Mouse (Mus musculus) neural tube, embryonic 14.5 days (tissue): ENCODE data around the gene Rhof. TPM values are rescaled to one million over a fixed set of nuclear protein-coding genes. Genes with fewer than 3 reads are reported as not detected.

Experiments used
- ATAC-seq: fragments of 200-750 bp; cut with Nextera tagmentation; 2 replicates; pipeline ENCODE4 v1.8.0; 2017; ENCODE audit warnings: low read depth, mild to moderate bottlenecking, moderate TSS enrichment, moderate library complexity
- H3K27ac ChIP-seq: fragments of 300-500 bp; sonication (generic); 2 replicates; pipeline ENCODE4 v1.5.1; 2014; ENCODE audit warnings: low read depth, mild to moderate bottlenecking, control low read depth, low read length, moderate library complexity, mixed read lengths
- H3K27me3 ChIP-seq: fragments of 300-500 bp; sonication (generic); 2 replicates; pipeline ENCODE4 v1.6.1; 2014; ENCODE audit warnings: low read length; ENCODE audit not compliant: control insufficient read depth, insufficient read depth
- H3K36me3 ChIP-seq: fragments of 300-500 bp; sonication (generic); 2 replicates; pipeline ENCODE4 v1.6.1; 2014; ENCODE audit warnings: low read length, mixed read lengths; ENCODE audit not compliant: control insufficient read depth, insufficient read depth
- H3K4me1 ChIP-seq: fragments of 300-500 bp; sonication (generic); 2 replicates; pipeline ENCODE4 v1.6.1; 2014; ENCODE audit warnings: low read length; ENCODE audit not compliant: control insufficient read depth, insufficient read depth
- H3K4me2 ChIP-seq: fragments of 300-500 bp; sonication (generic); 2 replicates; pipeline ENCODE4 v1.6.1; 2014; ENCODE audit warnings: mild to moderate bottlenecking, low read depth, low read length, control low read depth
- H3K4me3 ChIP-seq: fragments of 300-500 bp; sonication (generic); 2 replicates; pipeline ENCODE4 v1.5.1; 2014; ENCODE audit warnings: low read depth, low read length, control low read depth, mixed read lengths
- H3K9ac ChIP-seq: fragments of 300-500 bp; sonication (generic); replicated peaks from 2 replicates; pipeline ENCODE4 v1.6.1; 2014; ENCODE audit warnings: low read depth, mild to moderate bottlenecking, control low read depth, low read length, mixed read lengths
- H3K9me3 ChIP-seq: fragments of 300-500 bp; sonication (generic); 2 replicates; pipeline ENCODE4 v1.6.1; 2016; ENCODE audit warnings: low read length; ENCODE audit not compliant: control insufficient read depth
- WGBS: fragments of 180-500 bp; shearing (Covaris S2); extraction: QIAGEN DNeasy Blood & Tissue Kit; methylation state at CpG from one replicate; pipeline ENCODE4 v1.1.7; 2014; 5-methylcytosine and 5-hydroxymethylcytosine counted together
- polyA plus RNA-seq: library from polyadenylated mRNA; unstranded; fragments of >200 nt; fragmentation: Nextera tagmentation; extraction: Ambion mirVana; gene quantifications from 2 replicates; pipeline ENCODE4 v1.2.1, GENCODE M21; 2014

Gene Rhof
- polyA plus RNA-seq, 1 experiment from 2014 or later, result 13.1 TPM

- peaks cover 58% of the 10 kb centered on the region for H3K36me3 ChIP-seq
- peak overlapping the region; percentile 8; the same call in 1 of the 2 replicates for H3K9ac ChIP-seq
- peak overlapping the region; percentile 65 for H3K4me2 ChIP-seq
- H3K9me3 ChIP-seq, result no peaks in the 10 kb centered on the region
- H3K4me3 ChIP-seq, result peak overlapping the region; percentile 36
- ATAC-seq, result no peak
- peaks cover 37% of the 10 kb centered on the region for H3K4me1 ChIP-seq
- H3K27me3 ChIP-seq, result no peaks in the 10 kb centered on the region
- no peak overlapping the region for H3K27ac ChIP-seq
- 36% methylated on average over 7 of the region's 7 CpGs for WGBS
These were observed 18.6 kb upstream of the Rhof start for GRCm38 (mm10) chr5:123151077-123151476.

DNA sequence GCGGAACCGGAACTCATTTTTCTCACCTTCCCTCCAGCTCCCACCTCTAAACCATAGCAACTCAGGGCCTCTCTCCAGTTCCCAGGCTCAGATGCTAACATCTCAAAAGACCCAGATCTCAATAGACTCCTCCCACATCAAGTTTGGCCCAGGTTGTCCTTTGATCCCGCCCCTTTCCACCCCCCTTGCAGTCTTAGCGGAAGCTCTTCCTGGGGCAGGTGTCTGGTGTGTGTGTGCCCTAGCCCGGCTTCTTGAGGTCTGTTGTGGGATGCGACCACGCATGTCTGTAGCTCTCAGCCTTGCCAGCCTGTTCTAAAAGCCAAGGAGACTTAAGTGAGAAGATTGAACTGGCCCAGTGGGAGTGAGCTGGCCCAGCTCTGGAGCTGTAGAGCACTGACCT, 18.1 kb upstream of the Rhof start:
- no peak for ATAC-seq
- Histone ChIP-seq H3K27me3 (no peaks in the 10 kb centered on the region), H3K4me2 (peak overlapping the region; percentile 65), H3K27ac (no peak overlapping the region), H3K4me1 (peaks cover 40% of the 10 kb centered on the region), H3K9ac (peak overlapping the region; percentile 21; the same call in 1 of the 2 replicates), H3K36me3 (peaks cover 58% of the 10 kb centered on the region), H3K9me3 (no peaks in the 10 kb centered on the region), H3K4me3 (peak overlapping the region; percentile 36)
- 46% methylated on average over 7 of the region's 7 CpGs for WGBS

GRCm38 (mm10) chr5:123149451-123150400, 17.2 kb upstream of the Rhof start:
- Histone ChIP-seq H3K9ac (no peak overlapping the region), H3K27ac (no peak overlapping the region), H3K4me3 (peak overlapping the region; percentile 36), H3K36me3 (peaks cover 56% of the 10 kb centered on the region), H3K4me1 (peaks cover 49% of the 10 kb centered on the region), H3K4me2 (peak overlapping the region; percentile 65), H3K27me3 (no peaks in the 10 kb centered on the region), H3K9me3 (no peaks in the 10 kb centered on the region)
- ATAC-seq, result peak; percentile 86
- WGBS, result 11% methylated on average over 19 of the region's 19 CpGs

GRCm38 (mm10) chr5:123148073-123148722, 15.7 kb upstream of the Rhof start:
- 83% methylated on average over 24 of the region's 25 CpGs for WGBS
- H3K27me3 ChIP-seq, result no peaks in the 10 kb centered on the region
- no peak overlapping the region for H3K4me2 ChIP-seq
- H3K4me1 ChIP-seq, result peaks cover 62% of the 10 kb centered on the region
- ATAC-seq, result no peak
- no peak overlapping the region for H3K4me3 ChIP-seq
- no peak overlapping the region for H3K27ac ChIP-seq
- no peaks in the 10 kb centered on the region for H3K9me3 ChIP-seq
- H3K9ac ChIP-seq, result no peak overlapping the region; the same call in 1 of the 2 replicates
- peaks cover 45% of the 10 kb centered on the region for H3K36me3 ChIP-seq

GRCm38 (mm10) chr5:123147569-123147968, 15.1 kb upstream of the Rhof start:
- no peaks in the 10 kb centered on the region for H3K9me3 ChIP-seq
- no peak for ATAC-seq
- no peak overlapping the region for H3K9ac ChIP-seq
- H3K27me3 ChIP-seq, result no peaks in the 10 kb centered on the region
- 85% methylated on average over 17 of the region's 17 CpGs for WGBS
- no peak overlapping the region for H3K4me3 ChIP-seq
- H3K36me3 ChIP-seq, result peaks cover 41% of the 10 kb centered on the region
- no peak overlapping the region for H3K4me2 ChIP-seq
- H3K4me1 ChIP-seq, result peaks cover 62% of the 10 kb centered on the region
- H3K27ac ChIP-seq, result no peak overlapping the region

DNA sequence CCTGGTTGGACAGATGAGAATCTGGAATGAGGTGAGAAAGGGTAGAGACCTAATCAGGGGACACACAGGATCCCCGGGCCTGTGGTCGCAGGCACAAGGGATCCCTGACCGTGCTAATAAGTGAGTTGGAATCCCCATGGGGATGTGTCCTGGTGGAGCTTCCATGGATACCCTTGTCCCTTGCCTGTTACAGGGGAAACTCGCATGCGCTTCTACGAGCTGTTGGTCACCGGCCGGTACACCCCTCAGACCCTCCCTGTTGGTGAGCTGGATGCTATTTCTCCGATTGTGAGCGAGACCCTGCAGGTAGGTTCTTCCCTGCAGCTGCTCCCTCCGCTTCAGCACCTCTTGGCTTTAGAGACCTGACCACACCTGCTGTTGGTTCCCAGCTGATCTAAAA, 13.9 kb upstream of the Rhof start:
- no peak overlapping the region for H3K27ac ChIP-seq
- H3K27me3 ChIP-seq, result no peaks in the 10 kb centered on the region
- no peak overlapping the region for H3K4me2 ChIP-seq
- no peaks in the 10 kb centered on the region for H3K9me3 ChIP-seq
- H3K9ac ChIP-seq, result no peak overlapping the region
- ATAC-seq, result no peak
- H3K36me3 ChIP-seq, result peaks cover 31% of the 10 kb centered on the region
- peaks cover 61% of the 10 kb centered on the region for H3K4me1 ChIP-seq
- no peak overlapping the region for H3K4me3 ChIP-seq
- 87% methylated on average over 11 of the region's 11 CpGs for WGBS

GRCm38 (mm10) chr5:123144746-123145590, 12.5 kb upstream of the Rhof start:
- H3K36me3 ChIP-seq, result peaks cover 30% of the 10 kb centered on the region
- no peaks in the 10 kb centered on the region for H3K9me3 ChIP-seq
- peak overlapping the region; percentile 92 for H3K4me3 ChIP-seq
- ATAC-seq, result no peak
- no peaks in the 10 kb centered on the region for H3K27me3 ChIP-seq
- peak overlapping the region; percentile 100 for H3K4me2 ChIP-seq
- H3K27ac ChIP-seq, result no peak overlapping the region
- H3K4me1 ChIP-seq, result peaks cover 47% of the 10 kb centered on the region
- H3K9ac ChIP-seq, result peak overlapping the region; percentile 25; the same call in 1 of the 2 replicates
- 36% methylated on average over 20 of the region's 20 CpGs for WGBS

DNA sequence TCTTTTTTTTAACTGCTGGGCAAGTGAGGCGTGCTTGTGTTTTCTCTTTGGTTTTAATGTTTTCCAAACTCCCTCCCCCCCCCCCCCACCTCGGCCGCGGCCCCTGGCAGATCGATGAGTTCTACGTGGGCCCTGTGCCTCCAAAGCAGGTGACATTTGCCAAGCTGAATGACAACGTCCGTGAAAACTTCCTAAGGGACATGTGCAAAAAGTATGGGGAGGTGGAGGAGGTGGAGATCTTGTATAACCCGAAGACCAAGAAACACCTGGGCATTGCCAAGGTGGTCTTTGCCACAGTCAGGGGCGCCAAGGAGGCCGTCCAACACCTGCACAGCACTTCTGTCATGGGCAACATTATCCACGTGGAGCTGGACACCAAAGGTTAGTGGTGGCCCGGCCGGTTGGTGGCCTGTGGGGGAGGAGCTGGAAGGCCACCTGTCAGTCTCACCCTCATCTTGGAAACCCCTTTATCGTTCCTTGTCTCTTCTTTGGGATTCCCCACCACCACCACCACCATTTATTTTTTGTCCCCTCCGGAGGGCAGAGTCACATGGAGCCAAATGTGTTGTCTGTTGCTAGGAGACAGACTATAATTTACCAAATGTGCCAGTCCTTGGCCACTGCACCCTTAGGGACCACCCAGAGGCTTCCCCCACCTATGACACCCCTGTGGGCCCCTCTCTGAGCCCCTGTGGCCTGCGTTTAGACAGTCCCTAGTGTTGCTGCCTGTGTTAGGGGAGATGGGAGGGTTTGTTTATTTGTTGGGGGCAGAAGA, 11.7 kb upstream of the Rhof start:
- Histone ChIP-seq H3K9me3 (no peaks in the 10 kb centered on the region), H3K4me1 (peaks cover 41% of the 10 kb centered on the region), H3K27me3 (no peaks in the 10 kb centered on the region), H3K36me3 (peaks cover 28% of the 10 kb centered on the region), H3K27ac (no peak overlapping the region; the same call in 1 of the 2 replicates), H3K4me2 (peak overlapping the region; percentile 100), H3K4me3 (peak overlapping the region; percentile 92), H3K9ac (peak overlapping the region; percentile 100; the same call in 1 of the 2 replicates)
- ATAC-seq, result no peak
- 5% methylated on average over 17 of the region's 17 CpGs for WGBS
